ENCODE assay signal across 8 mouse cellular contexts in the genomic region with DNA sequence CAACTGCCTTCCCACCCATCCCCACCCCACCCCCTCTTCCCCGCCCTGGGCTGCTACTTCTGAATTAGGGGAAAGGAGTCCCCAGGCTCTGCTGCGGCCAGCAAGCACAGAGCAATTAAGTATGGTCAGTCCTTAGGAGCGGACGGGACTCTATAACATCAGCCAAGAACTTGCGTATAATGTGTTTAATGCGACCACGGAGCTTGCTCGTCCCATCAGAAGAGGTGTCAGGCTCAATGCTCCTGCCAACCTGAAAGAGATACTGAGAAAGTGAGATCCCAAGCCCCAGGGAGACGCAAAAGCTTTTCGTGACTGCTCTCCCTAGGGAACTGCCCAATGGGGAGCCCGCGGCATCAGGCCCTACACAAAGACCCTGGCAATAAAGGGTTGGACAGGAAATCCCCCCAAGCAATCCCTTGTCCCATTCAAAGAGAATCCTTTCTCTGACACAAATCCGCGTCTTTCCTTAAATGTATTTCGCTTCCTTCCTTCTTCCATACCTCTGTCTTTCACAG. TPM values are rescaled to one million over a fixed set of nuclear protein-coding genes. Genes with fewer than 3 reads are reported as not detected.
DNase-seq lines count a peak whose midpoint lies in the region; ATAC-seq and TF ChIP-seq lines count a peak whose summit lies in the region.

No protein-coding gene starts in this region.

- no peak for DNase-seq in layer of hippocampus, adult 2 months (ENCODE audit: low spot score in 2 of 2)
- DNase-seq in layer of hippocampus, postnatal 14 days (ENCODE audit: low spot score in 2 of 2), result no peak
- DNase-seq in embryonic facial prominence, embryonic 14.5 days (ENCODE audit: low spot score), result peak; percentile 24
- no peak for DNase-seq in adrenal gland, adult (ENCODE audit: inconsistent age in 2 of 2, low spot score in 1 of 2)
- no peak for DNase-seq in cerebellum, adult 9-11 months

- no peak for TF ChIP-seq CTCF in layer of hippocampus, adult 2 months (conservative IDR thresholded peaks at IDR 0.05)

- peak overlapping the region; percentile 66 for H3K4me3 ChIP-seq in layer of hippocampus, adult 2 months
- peak overlapping the region; percentile 72 for H3K4me3 ChIP-seq in embryonic facial prominence, embryonic 14.5 days (ENCODE audit: low read depth, low read length)
- peak overlapping the region; percentile 69 for H3K4me3 ChIP-seq in hindbrain, embryonic 16.5 days (ENCODE audit: low read length)
- peak overlapping the region; percentile 67 for H3K4me3 ChIP-seq in midbrain, embryonic 16.5 days (ENCODE audit: low read depth, low read length)

- 3% methylated on average over 15 of the region's 15 CpGs for WGBS in embryonic facial prominence, embryonic 14.5 days
- WGBS in hindbrain, embryonic 16.5 days, result 2% methylated on average over 15 of the region's 15 CpGs
- under 1% methylated on average over 15 of the region's 15 CpGs for WGBS in midbrain, embryonic 16.5 days

- H3K9ac ChIP-seq in embryonic facial prominence, embryonic 14.5 days (ENCODE audit: low read depth, low read length), result peak overlapping the region; percentile 92
- peak overlapping the region; percentile 75 for H3K9ac ChIP-seq in hindbrain, embryonic 16.5 days (ENCODE audit: low read depth, low read length)
- H3K9ac ChIP-seq in midbrain, embryonic 16.5 days (ENCODE audit: low read depth, low read length), result peak overlapping the region; percentile 75

- H3K27me3 ChIP-seq in embryonic facial prominence, embryonic 14.5 days (replicated peaks; ENCODE audit: control insufficient read depth, insufficient read depth, low read length), result no peaks in the 10 kb centered on the region
- no peaks in the 10 kb centered on the region for H3K27me3 ChIP-seq in hindbrain, embryonic 16.5 days (replicated peaks; ENCODE audit: control insufficient read depth, insufficient read depth, low read length)
- 0 out of 2 replicates have a peak, but pooled peaks cover 3% of the 10 kb centered on the region for H3K27me3 ChIP-seq in midbrain, embryonic 16.5 days (ENCODE audit: control insufficient read depth, insufficient read depth, low read depth, low read length)

- no peak for ATAC-seq in embryonic facial prominence, embryonic 14.5 days (ENCODE audit: low read depth)
- ATAC-seq in hindbrain, embryonic 16.5 days, result no peak
- no peak for ATAC-seq in midbrain, embryonic 16.5 days
- no peak for ATAC-seq in megakaryocyte-erythroid progenitor cell, adult 5-6 weeks (replicated peaks; ENCODE audit: low FRiP score, low TSS enrichment, poor library complexity, severe bottlenecking)

- H3K9me3 ChIP-seq in embryonic facial prominence, embryonic 14.5 days (ENCODE audit: control insufficient read depth, low read length), result no peaks in the 10 kb centered on the region
- H3K9me3 ChIP-seq in hindbrain, embryonic 16.5 days (ENCODE audit: control insufficient read depth, low read length), result no peaks in the 10 kb centered on the region
- H3K9me3 ChIP-seq in midbrain, embryonic 16.5 days (replicated peaks; ENCODE audit: control insufficient read depth, low read length, poor library complexity, severe bottlenecking), result no peaks in the 10 kb centered on the region

- peak overlapping the region; percentile 84 for H3K4me2 ChIP-seq in embryonic facial prominence, embryonic 14.5 days (ENCODE audit: low read depth, low read length)
- peak overlapping the region; percentile 92 for H3K4me2 ChIP-seq in hindbrain, embryonic 16.5 days (ENCODE audit: low read length)
- H3K4me2 ChIP-seq in midbrain, embryonic 16.5 days (ENCODE audit: low read length), result peak overlapping the region; percentile 99

- no peak overlapping the region for H3K27ac ChIP-seq in layer of hippocampus, adult 2 months
- H3K27ac ChIP-seq in embryonic facial prominence, embryonic 14.5 days (replicated peaks; ENCODE audit: low read depth, low read length), result peak overlapping the region; percentile 95
- peak overlapping the region; percentile 80 for H3K27ac ChIP-seq in hindbrain, embryonic 16.5 days (ENCODE audit: low read depth, low read length)
- peak overlapping the region; percentile 56 for H3K27ac ChIP-seq in midbrain, embryonic 16.5 days (ENCODE audit: low read length)

- H3K36me3 ChIP-seq in embryonic facial prominence, embryonic 14.5 days (ENCODE audit: control insufficient read depth, insufficient read depth, low read length), result no peaks in the 10 kb centered on the region
- H3K36me3 ChIP-seq in hindbrain, embryonic 16.5 days (ENCODE audit: control insufficient read depth, insufficient read depth, low read length), result no peaks in the 10 kb centered on the region
- H3K36me3 ChIP-seq in midbrain, embryonic 16.5 days (ENCODE audit: control insufficient read depth, insufficient read depth, low read length), result no peaks in the 10 kb centered on the region

- peaks cover 12% of the 10 kb centered on the region for H3K4me1 ChIP-seq in embryonic facial prominence, embryonic 14.5 days (ENCODE audit: control insufficient read depth, insufficient read depth, low read length)
- no peaks in the 10 kb centered on the region; the same call in 1 of the 2 replicates for H3K4me1 ChIP-seq in hindbrain, embryonic 16.5 days (ENCODE audit: control insufficient read depth, insufficient read depth, low read depth, low read length)
- H3K4me1 ChIP-seq in midbrain, embryonic 16.5 days (ENCODE audit: control insufficient read depth, insufficient read depth, low read length), result peaks cover 8% of the 10 kb centered on the region

RNA-seq across cellular contexts. Expression of a gene that starts 0.4 kb away (rescaled TPM):
- total RNA-seq in layer of hippocampus, adult 2 months (2021), result 10 to 100 TPM; 15.7 to 16.8 TPM
- total RNA-seq in layer of hippocampus, postnatal 14 days (2021), result 10 to 100 TPM; 34.6 to 39.0 TPM
- polyA plus RNA-seq in embryonic facial prominence, embryonic 14.5 days (2014; fragmentation: Nextera tagmentation; extraction: Ambion mirVana), result 115 and 134 TPM in 2 replicates
- 29.3 and 32.0 TPM in 2 replicates for polyA plus RNA-seq in hindbrain, embryonic 16.5 days (2015; fragmentation: Nextera tagmentation; extraction: Ambion mirVana)
- polyA plus RNA-seq in midbrain, embryonic 16.5 days (2015; fragmentation: Nextera tagmentation; extraction: Ambion mirVana), result 21.5 and 30.8 TPM in 2 replicates
- total RNA-seq in megakaryocyte-erythroid progenitor cell, adult 5-6 weeks (2014; fragmentation: Nextera tagmentation), result 0.76 and 0.79 TPM in 2 replicates
- total RNA-seq in megakaryocyte-erythroid progenitor cell, adult 5-6 weeks (2017), result 0.19 TPM in 1 of 2 replicates, not detected in the other

Comparison
In these comparisons a context has a peak if more than half of its experiments do, and no peak if none do; other contexts are left out.
1. RNA of a gene that starts 0.4 kb away (total RNA-seq): 34.6 to 39.0 TPM in layer of hippocampus, postnatal 14 days and 15.7 to 16.8 TPM in layer of hippocampus, adult 2 months; 0.19 to 0.79 TPM in megakaryocyte-erythroid progenitor cell, adult 5-6 weeks; every median in the first group is over 4 times any median in the second.
2. Peak in every context shown above with its lines, with median percentiles within 50 percentile points of each other: H3K4me3 ChIP-seq, H3K4me2 ChIP-seq and H3K9ac ChIP-seq.